Mouse (Mus musculus): ENCODE data around the gene Drg2.

DNA sequence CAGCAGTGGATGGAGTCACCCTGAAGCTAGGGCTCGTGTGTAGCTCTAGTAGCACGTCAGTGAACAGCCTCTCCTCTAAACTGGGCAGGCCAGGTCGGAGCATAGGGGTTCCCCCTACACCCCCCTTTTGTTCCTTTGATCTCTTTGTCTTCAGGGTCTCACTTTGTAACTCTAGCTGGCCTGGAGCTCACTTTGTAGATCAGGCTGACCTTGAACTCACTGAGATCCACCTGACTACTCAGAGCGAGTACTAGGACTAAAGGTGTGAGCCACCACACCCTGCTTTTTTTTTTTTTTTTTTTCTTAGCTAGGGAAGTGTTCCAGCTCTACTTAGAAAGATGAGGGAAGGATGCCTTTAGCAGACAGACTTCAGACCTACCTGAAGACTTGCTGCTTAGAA lies 10.4 kb upstream of the Drg2 start:
- TF ChIP-seq CTCF (IDR thresholded peaks at IDR 0.05; ENCODE audit: control insufficient read depth, insufficient read depth, insufficient read length), result no peak
- TF ChIP-seq MAX (IDR thresholded peaks at IDR 0.05), result no peak
- TF ChIP-seq USF1 (IDR thresholded peaks at IDR 0.05; ENCODE audit: low read depth), result no peak
- no peak for TF ChIP-seq FOSL1 (IDR thresholded peaks at IDR 0.05; ENCODE audit: insufficient read depth, low read length, poor library complexity, severe bottlenecking)

Data from C2C12 (cell line).